Mouse (Mus musculus) liver, postnatal 0 days (tissue): ENCODE results near the gene Grin3b. TPM values are rescaled to one million over a fixed set of nuclear protein-coding genes. Genes with fewer than 3 reads are reported as not detected.

Source experiments
- ATAC-seq: fragments of 200-750 bp; cut with Nextera tagmentation; 2 replicates; pipeline ENCODE4 v1.8.0; 2017; ENCODE audit warnings: mild to moderate bottlenecking, moderate library complexity
- DNase-seq: peaks from one replicate; pipeline ENCODE4 v3.0.0-alpha.2; 2016
- H3K27ac ChIP-seq: fragments of 300-500 bp; sonication (generic); 2 replicates; pipeline ENCODE4 v1.5.1; 2014; ENCODE audit warnings: antibody characterized with exemption, moderate library complexity, mild to moderate bottlenecking, low read depth
- H3K27me3 ChIP-seq: fragments of 300-500 bp; sonication (generic); 2 replicates; pipeline ENCODE4 v1.6.1; 2014; ENCODE audit warnings: low read length, control low read depth, mixed read lengths; ENCODE audit not compliant: insufficient read depth
- H3K36me3 ChIP-seq: fragments of 300-500 bp; sonication (generic); replicated peaks from 2 replicates; pipeline ENCODE4 v1.6.1; 2014; ENCODE audit warnings: mild to moderate bottlenecking, control low read depth, low read length, moderate library complexity, mixed read lengths; ENCODE audit not compliant: insufficient read depth
- H3K4me1 ChIP-seq: fragments of 300-500 bp; sonication (generic); 2 replicates; pipeline ENCODE4 v1.6.1; 2014; ENCODE audit warnings: antibody characterized with exemption, mild to moderate bottlenecking, control low read depth; ENCODE audit not compliant: insufficient read depth
- H3K4me2 ChIP-seq: fragments of 300-500 bp; sonication (generic); 2 replicates; pipeline ENCODE4 v1.6.1; 2014; ENCODE audit warnings: low read depth, mild to moderate bottlenecking, low read length, moderate library complexity, mixed read lengths
- H3K4me3 ChIP-seq: fragments of 300-500 bp; sonication (generic); 2 replicates; pipeline ENCODE4 v1.5.1; 2014; ENCODE audit warnings: low read depth, low read length
- H3K9ac ChIP-seq: fragments of 300-500 bp; sonication (generic); replicated peaks from 2 replicates; pipeline ENCODE4 v1.6.1; 2014; ENCODE audit warnings: mild to moderate bottlenecking, moderate library complexity
- H3K9me3 ChIP-seq: fragments of 300-500 bp; sonication (generic); 2 replicates; pipeline ENCODE4 v1.6.1; 2016; ENCODE audit warnings: mild to moderate bottlenecking, control low read depth, low read length, mixed read lengths
- CTCF ChIP-seq: sonication (generic); IDR thresholded peaks from 2 replicates; pipeline ENCODE4 v1.5.1; 2016; ENCODE audit warnings: antibody characterized with exemption, low read depth
- EP300 ChIP-seq: IDR thresholded peaks from 2 replicates; pipeline ENCODE4 v1.6.1; 2016; ENCODE audit warnings: antibody characterized with exemption, low read depth, mild to moderate bottlenecking
- whole genome bisulfite sequencing: fragments of 180-500 bp; shearing (Covaris S2); extraction: QIAGEN DNeasy Blood & Tissue Kit; methylation state at CpG from one replicate; pipeline ENCODE4 v1.1.7; 2014; ENCODE audit not compliant: insufficient replicate concordance; 5-methylcytosine and 5-hydroxymethylcytosine counted together
- polyA plus RNA-seq: library from polyadenylated mRNA; unstranded; fragments of >200 nt; fragmentation: Nextera tagmentation; extraction: Ambion mirVana; gene quantifications from 2 replicates; pipeline ENCODE4 v1.2.1, GENCODE M21; 2015

The Grin3b gene
- polyA plus RNA-seq, 1 experiment from 2014 or later, result 0.05 TPM

GRCm38 (mm10) chr10:79942988-79943387 lies 27.5 kb upstream of the Grin3b start:
- 72% methylated on average over 1 of the region's 1 CpGs for WGBS
- H3K27ac ChIP-seq, result peak overlapping the region; percentile 66
- H3K9ac ChIP-seq, result no peak overlapping the region; the same call in 1 of the 2 replicates
- no peak for TF ChIP-seq EP300
- no peak for TF ChIP-seq CTCF
- no peak overlapping the region for H3K4me2 ChIP-seq
- H3K27me3 ChIP-seq, result no peaks in the 10 kb centered on the region
- H3K4me1 ChIP-seq, result peaks cover 77% of the 10 kb centered on the region
- DNase-seq (no peak), ATAC-seq (no peak)
- H3K4me3 ChIP-seq, result no peak overlapping the region
- peaks cover 18% of the 10 kb centered on the region for H3K36me3 ChIP-seq
- H3K9me3 ChIP-seq, result no peaks in the 10 kb centered on the region

- WGBS, result 30% methylated on average over 9 of the region's 9 CpGs
- Histone ChIP-seq H3K4me3 (no peak overlapping the region), H3K4me1 (peaks cover 72% of the 10 kb centered on the region), H3K9ac (no peak overlapping the region; the same call in 1 of the 2 replicates), H3K27me3 (no peaks in the 10 kb centered on the region), H3K4me2 (no peak overlapping the region), H3K27ac (peak overlapping the region; percentile 66), H3K9me3 (no peaks in the 10 kb centered on the region), H3K36me3 (peaks cover 14% of the 10 kb centered on the region)
- DNase-seq, result no peak
- TF ChIP-seq EP300 (no peak), CTCF (no peak)
- ATAC-seq, result peak; percentile 28; the same call in 1 of the 2 replicates
These were observed 27.0 kb upstream of the Grin3b start for GRCm38 (mm10) chr10:79943471-79943901.

GRCm38 (mm10) chr10:79945507-79946234 lies 24.8 kb upstream of the Grin3b start:
- peak overlapping the region; percentile 1; the same call in 1 of the 2 replicates for H3K4me3 ChIP-seq
- H3K36me3 ChIP-seq, result peaks cover 31% of the 10 kb centered on the region
- peaks cover 50% of the 10 kb centered on the region for H3K4me1 ChIP-seq
- ATAC-seq, result no peak; the same call in 1 of the 2 replicates
- H3K27ac ChIP-seq, result peak overlapping the region; percentile 70
- WGBS, result 53% methylated on average over 16 of the region's 16 CpGs
- TF ChIP-seq CTCF (no peak), EP300 (no peak)
- DNase-seq, result no peak
- peak overlapping the region; percentile 57 for H3K4me2 ChIP-seq
- H3K9ac ChIP-seq, result no peak overlapping the region; the same call in 1 of the 2 replicates
- no peaks in the 10 kb centered on the region for H3K9me3 ChIP-seq
- no peaks in the 10 kb centered on the region for H3K27me3 ChIP-seq

- Histone ChIP-seq H3K9ac (peak overlapping the region; percentile 48), H3K36me3 (peaks cover 36% of the 10 kb centered on the region), H3K4me3 (peak overlapping the region; percentile 1; the same call in 1 of the 2 replicates), H3K27me3 (no peaks in the 10 kb centered on the region), H3K4me2 (peak overlapping the region; percentile 57), H3K9me3 (no peaks in the 10 kb centered on the region), H3K27ac (peak overlapping the region; percentile 70), H3K4me1 (peaks cover 41% of the 10 kb centered on the region)
- DNase-seq (peak; percentile 51), ATAC-seq (peak; percentile 42; the same call in 1 of the 2 replicates)
- no peak for TF ChIP-seq CTCF
- TF ChIP-seq EP300, result no peak
- 21% methylated on average over 6 of the region's 7 CpGs for WGBS
These were observed 23.7 kb upstream of the Grin3b start for GRCm38 (mm10) chr10:79946752-79947322.

GRCm38 (mm10) chr10:79947502-79947901 lies 23.0 kb upstream of the Grin3b start:
- DNase-seq, result no peak
- no peak overlapping the region; the same call in 1 of the 2 replicates for H3K9ac ChIP-seq
- no peak for ATAC-seq
- TF ChIP-seq CTCF (no peak), EP300 (no peak)
- H3K4me2 ChIP-seq, result no peak overlapping the region
- H3K27me3 ChIP-seq, result no peaks in the 10 kb centered on the region
- no peaks in the 10 kb centered on the region for H3K9me3 ChIP-seq
- H3K36me3 ChIP-seq, result peaks cover 37% of the 10 kb centered on the region
- H3K4me1 ChIP-seq, result peaks cover 38% of the 10 kb centered on the region
- 71% methylated on average over 6 of the region's 6 CpGs for WGBS
- no peak overlapping the region for H3K4me3 ChIP-seq
- H3K27ac ChIP-seq, result no peak overlapping the region

GRCm38 (mm10) chr10:79949873-79950272 lies 20.6 kb upstream of the Grin3b start:
- no peak for TF ChIP-seq EP300
- Histone ChIP-seq H3K4me2 (no peak overlapping the region), H3K27ac (no peak overlapping the region), H3K9me3 (no peaks in the 10 kb centered on the region), H3K4me3 (no peak overlapping the region), H3K9ac (no peak overlapping the region), H3K27me3 (no peaks in the 10 kb centered on the region), H3K4me1 (peaks cover 19% of the 10 kb centered on the region), H3K36me3 (peaks cover 46% of the 10 kb centered on the region)
- ATAC-seq (no peak), DNase-seq (no peak)
- 72% methylated on average over 4 of the region's 4 CpGs for WGBS
